Mouse (Mus musculus): Measurements from ENCODE around the gene Gm28035. TPM values are rescaled to one million over a fixed set of nuclear protein-coding genes. Genes with fewer than 3 reads are reported as not detected.
A peak's percentile ranks its signal among the peaks of the same experiment; 100 is the strongest.

The Gm28035 gene
- total RNA-seq, 2 experiments from 2014 or later = not detected

- ATAC-seq (replicated peaks; ENCODE audit: low FRiP score, poor library complexity, severe bottlenecking) = peak; percentile 90
Observed at GRCm38 (mm10) chr2:30286192-30287026, 46.0 kb downstream of the Gm28035 start, which contains the start of the genes Dolk and Nup188. Gene Dolk (minus strand): TSS chr2:30286334. Gene Nup188 (plus strand): TSS chr2:30286397.

- ATAC-seq (replicated peaks; ENCODE audit: low FRiP score, poor library complexity, severe bottlenecking) = peak; percentile 27
Observed at GRCm38 (mm10) chr2:30287027-30287373, 46.6 kb downstream of the Gm28035 start.

DNA sequence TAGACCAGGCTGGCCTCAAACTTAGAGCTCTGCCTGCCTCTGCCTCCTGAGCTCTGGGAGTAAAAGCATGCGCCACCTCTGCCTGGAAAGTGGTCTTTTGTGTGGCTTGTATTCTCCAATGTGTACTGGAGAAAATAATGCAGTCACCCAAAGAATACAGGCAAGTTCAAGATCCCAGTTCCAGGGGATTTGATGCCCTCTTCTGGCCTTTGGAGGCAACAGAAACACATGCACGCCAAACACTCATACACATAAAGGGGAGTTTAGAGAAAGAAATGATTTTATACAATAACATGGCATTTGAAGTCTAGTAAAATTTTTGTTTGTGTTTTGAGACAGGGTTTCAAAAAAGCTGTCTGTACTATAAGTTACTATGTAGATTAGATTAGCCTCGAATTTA, 59.2 kb downstream of the Gm28035 start:
- ATAC-seq (replicated peaks; ENCODE audit: low FRiP score, poor library complexity, severe bottlenecking) = no peak

DNA sequence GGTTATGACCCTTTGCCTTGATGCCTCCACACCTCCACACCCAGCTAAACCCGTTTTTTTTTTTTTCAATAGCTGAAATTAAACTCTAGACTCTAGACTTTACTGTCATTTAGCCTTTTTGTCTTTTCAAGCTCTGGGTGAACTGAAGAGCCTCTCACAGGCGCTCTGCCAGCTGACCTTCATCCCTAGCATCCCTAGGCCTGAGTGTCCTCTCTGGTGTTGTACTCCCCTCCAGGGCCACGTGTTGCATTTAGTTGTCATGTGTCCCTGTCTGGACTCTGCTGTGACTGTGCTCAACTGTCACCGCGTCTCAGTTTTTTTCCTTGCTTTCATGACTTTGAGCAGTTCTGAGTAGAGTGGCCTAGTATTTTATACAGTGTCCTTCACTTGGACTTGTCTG, 59.6 kb downstream of the Gm28035 start:
- no peak for ATAC-seq (replicated peaks; ENCODE audit: low FRiP score, poor library complexity, severe bottlenecking)

- no peak for ATAC-seq (replicated peaks; ENCODE audit: low FRiP score, poor library complexity, severe bottlenecking)
Observed at GRCm38 (mm10) chr2:30306087-30306486, 65.7 kb downstream of the Gm28035 start.

GRCm38 (mm10) chr2:30309351-30309750, 69.0 kb downstream of the Gm28035 start:
- ATAC-seq (replicated peaks; ENCODE audit: low FRiP score, poor library complexity, severe bottlenecking) = peak; percentile 89

DNA sequence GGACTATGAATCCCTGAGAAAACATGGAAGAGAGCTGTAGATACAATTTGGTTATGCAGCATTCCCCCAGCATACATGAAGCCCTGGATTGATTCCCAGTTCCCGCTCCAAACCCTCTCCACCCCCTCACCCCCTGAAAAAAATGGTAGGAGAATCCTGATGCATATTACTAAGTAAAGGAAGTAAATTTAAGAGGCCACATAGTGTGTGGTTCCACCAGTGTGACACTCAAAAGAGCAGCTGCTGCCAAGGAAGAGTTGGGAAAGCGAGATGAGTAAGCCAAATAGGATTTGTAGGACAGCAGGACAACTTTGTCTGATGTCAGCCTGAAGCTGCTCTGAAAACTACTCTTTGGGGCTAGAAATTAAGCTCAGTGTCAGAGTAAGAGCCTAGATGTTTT, 71.1 kb downstream of the Gm28035 start:
- ATAC-seq (replicated peaks; ENCODE audit: low FRiP score, poor library complexity, severe bottlenecking) = no peak

DNA sequence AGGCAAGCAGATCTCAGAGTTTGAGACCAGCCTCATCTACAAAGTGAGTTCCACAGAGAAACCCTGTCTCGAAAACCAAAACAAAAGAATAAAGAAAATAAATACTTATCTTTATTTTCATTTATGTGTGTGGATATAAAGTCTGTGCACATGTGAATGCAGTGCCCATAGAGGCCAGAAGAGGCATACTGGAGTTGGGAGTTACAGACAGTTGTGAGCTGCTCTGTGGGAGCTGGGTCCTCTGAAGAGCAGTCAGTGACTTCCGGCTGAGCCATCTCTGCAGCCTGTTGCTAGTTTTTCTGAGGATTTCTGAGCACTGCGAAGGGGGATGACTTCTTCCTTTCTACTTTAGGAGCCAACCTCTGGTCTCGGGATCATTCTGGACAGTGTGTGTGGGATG, 75.8 kb downstream of the Gm28035 start:
- ATAC-seq (replicated peaks; ENCODE audit: low FRiP score, poor library complexity, severe bottlenecking) = peak; percentile 56

DNA sequence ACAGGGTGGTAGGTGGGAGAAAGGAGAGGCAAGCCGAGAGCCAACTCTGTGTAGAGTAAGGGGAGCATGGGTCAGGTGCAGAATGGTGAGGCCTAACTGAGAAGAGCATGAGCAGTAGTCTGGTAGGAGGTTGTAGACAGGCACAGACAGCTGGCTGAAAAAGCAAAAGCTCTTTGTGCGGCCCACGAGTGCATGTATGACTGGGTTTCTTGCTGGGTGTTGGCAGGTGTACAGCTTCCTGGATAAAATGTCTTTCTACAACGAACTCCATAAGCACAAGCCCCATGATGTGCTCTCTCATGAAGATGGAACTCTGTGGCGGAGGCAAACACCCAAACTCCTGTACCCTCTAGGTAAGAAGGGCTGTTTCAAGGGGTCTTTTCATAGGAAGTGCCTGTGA, 76.6 kb downstream of the Gm28035 start:
- ATAC-seq (replicated peaks; ENCODE audit: low FRiP score, poor library complexity, severe bottlenecking) = no peak

GRCm38 (mm10) chr2:30319260-30319659, 78.9 kb downstream of the Gm28035 start:
- ATAC-seq (replicated peaks; ENCODE audit: low FRiP score, poor library complexity, severe bottlenecking) = no peak

DNA sequence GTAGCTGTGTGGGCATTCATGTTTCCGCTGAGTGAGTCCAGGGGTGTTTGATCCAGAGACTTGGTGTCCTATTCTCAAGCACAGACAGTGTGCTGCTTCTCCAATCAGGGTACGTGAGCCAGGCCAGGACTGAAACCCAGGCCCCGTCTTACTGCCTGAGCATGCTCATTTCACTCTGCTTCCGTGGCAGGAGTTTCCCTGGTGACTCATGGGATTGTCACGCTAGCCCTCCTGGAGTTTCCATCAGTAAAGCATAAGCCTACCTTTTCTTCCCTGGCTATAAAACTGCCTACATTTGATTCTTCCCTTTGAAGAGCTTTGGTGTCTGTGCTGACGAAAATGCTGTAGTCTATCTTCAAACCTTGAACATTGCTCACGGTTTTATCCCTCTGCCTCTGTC, 82.7 kb downstream of the Gm28035 start:
- no peak for ATAC-seq (replicated peaks; ENCODE audit: low FRiP score, poor library complexity, severe bottlenecking)

GRCm38 (mm10) chr2:30325296-30325695, 84.9 kb downstream of the Gm28035 start:
- ATAC-seq (replicated peaks; ENCODE audit: low FRiP score, poor library complexity, severe bottlenecking) = no peak

- no peak for ATAC-seq (replicated peaks; ENCODE audit: low FRiP score, poor library complexity, severe bottlenecking)
Observed at GRCm38 (mm10) chr2:30327276-30327675, 86.9 kb downstream of the Gm28035 start.

DNA sequence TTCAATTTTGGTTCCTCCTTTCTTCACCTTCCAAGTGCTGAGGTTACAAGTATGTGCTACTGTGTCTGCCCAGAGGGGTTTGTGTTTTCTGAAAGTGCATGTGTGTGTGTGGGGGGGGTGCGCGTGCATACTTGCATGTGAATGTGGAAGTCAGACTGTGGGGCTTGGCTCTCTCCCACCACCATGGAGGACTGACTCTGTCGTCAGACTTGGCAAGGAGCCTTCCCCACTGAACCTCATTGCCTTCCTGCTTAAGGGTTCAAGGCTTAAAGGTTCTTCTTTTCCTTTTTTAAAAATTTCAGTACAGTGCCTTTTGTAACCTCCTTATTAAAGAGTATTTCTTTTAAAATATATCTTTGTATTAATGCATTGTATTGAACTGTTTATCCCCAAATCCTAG, 88.4 kb downstream of the Gm28035 start:
- ATAC-seq (replicated peaks; ENCODE audit: low FRiP score, poor library complexity, severe bottlenecking) = no peak

Other genes with a start within 250 kb of the Gm28035 start
- gene Wdr34, start 191.7 kb upstream of the Gm28035 start, total RNA-seq (2015; ENCODE audit: low replicate concordance) = 2.1 and 3.2 TPM in 2 replicates
- 0.26 TPM in 1 of 2 replicates, not detected in the other for gene Wdr34, start 191.7 kb upstream of the Gm28035 start, total RNA-seq (2017; ENCODE audit: low replicate concordance)
- gene Set, start 183.2 kb upstream of the Gm28035 start, total RNA-seq (2015; ENCODE audit: low replicate concordance) = 56.2 and 60.5 TPM in 2 replicates
- gene Set, start 183.2 kb upstream of the Gm28035 start, total RNA-seq (2017; ENCODE audit: low replicate concordance) = 155 and 219 TPM in 2 replicates
- gene Pkn3, start 162.9 kb upstream of the Gm28035 start, total RNA-seq (2015; ENCODE audit: low replicate concordance) = not detected in 2 replicates
- not detected in 2 replicates for gene Pkn3, start 162.9 kb upstream of the Gm28035 start, total RNA-seq (2017; ENCODE audit: low replicate concordance)
- gene Zdhhc12, start 146.9 kb upstream of the Gm28035 start, total RNA-seq (2015; ENCODE audit: low replicate concordance) = 8.6 and 13.4 TPM in 2 replicates
- 2.3 and 4.0 TPM in 2 replicates for gene Zdhhc12, start 146.9 kb upstream of the Gm28035 start, total RNA-seq (2017; ENCODE audit: low replicate concordance)
- 10.9 and 27.4 TPM in 2 replicates for gene Zer1, start 116.0 kb upstream of the Gm28035 start, total RNA-seq (2015; ENCODE audit: low replicate concordance)
- gene Zer1, start 116.0 kb upstream of the Gm28035 start, total RNA-seq (2017; ENCODE audit: low replicate concordance) = 6.7 and 11.7 TPM in 2 replicates
- 4.7 and 9.2 TPM in 2 replicates for gene Tbc1d13, start 106.8 kb upstream of the Gm28035 start, total RNA-seq (2015; ENCODE audit: low replicate concordance)
- 4.8 and 13.2 TPM in 2 replicates for gene Tbc1d13, start 106.8 kb upstream of the Gm28035 start, total RNA-seq (2017; ENCODE audit: low replicate concordance)
- not detected in 2 replicates for gene Endog, start 69.1 kb upstream of the Gm28035 start, total RNA-seq (2015; ENCODE audit: low replicate concordance)
- gene Endog, start 69.1 kb upstream of the Gm28035 start, total RNA-seq (2017; ENCODE audit: low replicate concordance) = 1.7 TPM in 1 of 2 replicates, not detected in the other
- 2.9 and 10.5 TPM in 2 replicates for gene Spout1, start 62.1 kb upstream of the Gm28035 start, total RNA-seq (2015; ENCODE audit: low replicate concordance)
- 3.5 and 7.6 TPM in 2 replicates for gene Spout1, start 62.1 kb upstream of the Gm28035 start, total RNA-seq (2017; ENCODE audit: low replicate concordance)
- 3.2 TPM in 1 of 2 replicates, not detected in the other for gene Kyat1, start 34.7 kb upstream of the Gm28035 start, total RNA-seq (2015; ENCODE audit: low replicate concordance)
- 1.8 and 2.3 TPM in 2 replicates for gene Kyat1, start 34.7 kb upstream of the Gm28035 start, total RNA-seq (2017; ENCODE audit: low replicate concordance)
- gene Lrrc8a, start 2.9 kb upstream of the Gm28035 start, total RNA-seq (2015; ENCODE audit: low replicate concordance) = 9.6 and 11.9 TPM in 2 replicates
- 6.9 and 10.7 TPM in 2 replicates for gene Lrrc8a, start 2.9 kb upstream of the Gm28035 start, total RNA-seq (2017; ENCODE audit: low replicate concordance)
- gene Phyhd1, start 25.6 kb downstream of the Gm28035 start, total RNA-seq (2015; ENCODE audit: low replicate concordance) = 6.1 and 11.3 TPM in 2 replicates
- 2.8 and 9.6 TPM in 2 replicates for gene Phyhd1, start 25.6 kb downstream of the Gm28035 start, total RNA-seq (2017; ENCODE audit: low replicate concordance)
- not detected in 2 replicates for gene Gm28038, start 40.5 kb downstream of the Gm28035 start, total RNA-seq (2015; ENCODE audit: low replicate concordance)
- gene Gm28038, start 40.5 kb downstream of the Gm28035 start, total RNA-seq (2017; ENCODE audit: low replicate concordance) = not detected in 2 replicates
- 1.3 TPM in 1 of 2 replicates, not detected in the other for gene Dolk, start 45.8 kb downstream of the Gm28035 start, total RNA-seq (2015; ENCODE audit: low replicate concordance)
- gene Dolk, start 45.8 kb downstream of the Gm28035 start, total RNA-seq (2017; ENCODE audit: low replicate concordance) = 1.0 TPM in 1 of 2 replicates, not detected in the other
- 15.5 and 19.3 TPM in 2 replicates for gene Nup188, start 45.8 kb downstream of the Gm28035 start, total RNA-seq (2015; ENCODE audit: low replicate concordance)
- 12.1 and 13.9 TPM in 2 replicates for gene Nup188, start 45.8 kb downstream of the Gm28035 start, total RNA-seq (2017; ENCODE audit: low replicate concordance)
- 6.5 and 8.4 TPM in 2 replicates for gene Sh3glb2, start 118.8 kb downstream of the Gm28035 start, total RNA-seq (2015; ENCODE audit: low replicate concordance)
- gene Sh3glb2, start 118.8 kb downstream of the Gm28035 start, total RNA-seq (2017; ENCODE audit: low replicate concordance) = 5.4 and 10.8 TPM in 2 replicates
- gene Miga2, start 123.7 kb downstream of the Gm28035 start, total RNA-seq (2015; ENCODE audit: low replicate concordance) = 3.8 and 7.2 TPM in 2 replicates
- gene Miga2, start 123.7 kb downstream of the Gm28035 start, total RNA-seq (2017; ENCODE audit: low replicate concordance) = 12.4 and 18.7 TPM in 2 replicates
- 4.6 and 14.1 TPM in 2 replicates for gene Dolpp1, start 151.7 kb downstream of the Gm28035 start, total RNA-seq (2015; ENCODE audit: low replicate concordance)
- 5.4 and 20.9 TPM in 2 replicates for gene Dolpp1, start 151.7 kb downstream of the Gm28035 start, total RNA-seq (2017; ENCODE audit: low replicate concordance)
- gene Crat, start 175.2 kb downstream of the Gm28035 start, total RNA-seq (2015; ENCODE audit: low replicate concordance) = 80.9 and 111 TPM in 2 replicates
- gene Crat, start 175.2 kb downstream of the Gm28035 start, total RNA-seq (2017; ENCODE audit: low replicate concordance) = 33.9 and 79.7 TPM in 2 replicates
- 118 and 151 TPM in 2 replicates for gene Ptpa, start 175.5 kb downstream of the Gm28035 start, total RNA-seq (2015; ENCODE audit: low replicate concordance)
- gene Ptpa, start 175.5 kb downstream of the Gm28035 start, total RNA-seq (2017; ENCODE audit: low replicate concordance) = 103 and 168 TPM in 2 replicates
- not detected in 2 replicates for gene Ier5l, start 233.7 kb downstream of the Gm28035 start, total RNA-seq (2015; ENCODE audit: low replicate concordance)
- 0.51 TPM in 1 of 2 replicates, not detected in the other for gene Ier5l, start 233.7 kb downstream of the Gm28035 start, total RNA-seq (2017; ENCODE audit: low replicate concordance)

All from erythroid progenitor cell, adult 5-6 weeks (primary cell).